Mouse (Mus musculus) myocyte (in vitro differentiated cells): ENCODE data around the gene Rtbdn.

Source experiments
- MAX ChIP-seq: IDR thresholded peaks from one replicate; pipeline ENCODE4 v1.6.1; 2011; ENCODE audit warnings: low read depth, mild to moderate bottlenecking, control low read depth
- MYOD1 ChIP-seq, 3 experiments: IDR thresholded peaks; one replicate each; pipeline ENCODE4 v1.6.1; 2011; ENCODE audit warnings: control low read depth in 2 of 3, low read depth in 2 of 3, mild to moderate bottlenecking in 2 of 3, moderate library complexity in 1 of 3; ENCODE audit not compliant: insufficient read length in 2 of 3, control insufficient read depth in 1 of 3
- MYOG ChIP-seq, 3 experiments: IDR thresholded peaks; one replicate each; pipeline ENCODE4 v1.6.1; 2011; ENCODE audit warnings: control low read depth in 2 of 3, low read depth in 2 of 3, mild to moderate bottlenecking in 2 of 3; ENCODE audit not compliant: insufficient read length in 2 of 3, control insufficient read depth in 1 of 3, insufficient read depth in 1 of 3
- POLR2A ChIP-seq: IDR thresholded peaks from one replicate; pipeline ENCODE4 v1.6.1; 2011; ENCODE audit warnings: low read depth, mild to moderate bottlenecking, control low read depth, moderate library complexity; ENCODE audit not compliant: insufficient read length
- TCF12 ChIP-seq: IDR thresholded peaks from one replicate; pipeline ENCODE4 v1.6.1; 2011; ENCODE audit warnings: mild to moderate bottlenecking, control low read depth; ENCODE audit not compliant: poor library complexity, insufficient read depth, severe bottlenecking
- TCF3 ChIP-seq: IDR thresholded peaks from one replicate; pipeline ENCODE4 v1.6.1; 2011; ENCODE audit warnings: low read depth, control low read depth; ENCODE audit not compliant: insufficient read length
- USF1 ChIP-seq: IDR thresholded peaks from one replicate; pipeline ENCODE4 v1.6.1; 2011; ENCODE audit warnings: low read depth, mild to moderate bottlenecking, control low read depth, moderate library complexity

- TF ChIP-seq TCF12 = no peak
- TF ChIP-seq USF1 = no peak
- no peak for TF ChIP-seq POLR2A
- TF ChIP-seq TCF3 = no peak
- no peak for TF ChIP-seq MAX
- no peak for TF ChIP-seq MYOG (IDR thresholded peaks at IDR 0.05; ENCODE audit: control insufficient read depth in 1 of 3, insufficient read depth in 1 of 3, insufficient read length in 2 of 3, low read depth in 2 of 3)
- no peak for TF ChIP-seq MYOD1 (IDR thresholded peaks at IDR 0.05; ENCODE audit: control insufficient read depth in 1 of 3, insufficient read length in 2 of 3, low read depth in 2 of 3)
These were observed 47.6 kb downstream of the Rtbdn start for GRCm38 (mm10) chr8:84994375-84994774.
